Mouse (Mus musculus) forebrain, embryonic 16.5 days (tissue): ENCODE measurements around the gene Washc4. TPM values are rescaled to one million over a fixed set of nuclear protein-coding genes. Genes with fewer than 3 reads are reported as not detected.

ENCODE experiments used
- ATAC-seq: fragments of 200-750 bp; cut with Nextera tagmentation; 2 replicates; pipeline ENCODE4 v1.8.0; 2017; ENCODE audit warnings: mild to moderate bottlenecking, moderate library complexity
- H3K27ac ChIP-seq: fragments of 300-500 bp; sonication (generic); 2 replicates; pipeline ENCODE4 v1.5.1; 2014; ENCODE audit warnings: low read length, control low read depth
- H3K27me3 ChIP-seq: fragments of 300-500 bp; sonication (generic); replicated peaks from 2 replicates; pipeline ENCODE4 v1.6.1; 2014; ENCODE audit warnings: low read length; ENCODE audit not compliant: control insufficient read depth, insufficient read depth
- H3K36me3 ChIP-seq: fragments of 300-500 bp; sonication (generic); 2 replicates; pipeline ENCODE4 v1.6.1; 2014; ENCODE audit not compliant: control insufficient read depth, insufficient read depth
- H3K4me1 ChIP-seq: fragments of 300-500 bp; sonication (generic); replicated peaks from 2 replicates; pipeline ENCODE4 v1.6.1; 2014; ENCODE audit warnings: low read length; ENCODE audit not compliant: control insufficient read depth, insufficient read depth
- H3K4me2 ChIP-seq: fragments of 300-500 bp; sonication (generic); 2 replicates; pipeline ENCODE4 v1.6.1; 2014; ENCODE audit warnings: mild to moderate bottlenecking, low read length, control low read depth
- H3K4me3 ChIP-seq: fragments of 300-500 bp; sonication (generic); replicated peaks from 2 replicates; pipeline ENCODE4 v1.5.1; 2014; ENCODE audit warnings: mild to moderate bottlenecking, low read length, control low read depth
- H3K9ac ChIP-seq: fragments of 300-500 bp; sonication (generic); replicated peaks from 2 replicates; pipeline ENCODE4 v1.6.1; 2014; ENCODE audit warnings: low read depth, low read length, control low read depth
- H3K9me3 ChIP-seq: fragments of 300-500 bp; sonication (generic); 2 replicates; pipeline ENCODE4 v1.6.1; 2016; ENCODE audit warnings: low read length; ENCODE audit not compliant: control insufficient read depth
- WGBS: fragments of 180-500 bp; shearing (Covaris S2); extraction: QIAGEN DNeasy Blood & Tissue Kit; methylation state at CpG from one replicate; pipeline ENCODE4 v1.1.7; 2014; 5-methylcytosine and 5-hydroxymethylcytosine counted together
- polyA plus RNA-seq: library from polyadenylated mRNA; unstranded; fragments of >200 nt; fragmentation: Nextera tagmentation; extraction: Ambion mirVana; gene quantifications from 2 replicates; pipeline ENCODE4 v1.2.1, GENCODE M21; 2015

Washc4 gene
- polyA plus RNA-seq, 1 experiment from 2014 or later, result 31.8 TPM

GRCm38 (mm10) chr10:83611863-83612262 is 68.3 kb downstream of the Washc4 start:
- no peak overlapping the region for H3K27ac ChIP-seq

GRCm38 (mm10) chr10:83612648-83613215 is 69.2 kb downstream of the Washc4 start:
- ATAC-seq, result no peak
- Histone ChIP-seq H3K4me1 (no peaks in the 10 kb centered on the region), H3K27ac (no peak overlapping the region), H3K4me2 (no peak overlapping the region), H3K9me3 (no peaks in the 10 kb centered on the region), H3K4me3 (no peak overlapping the region), H3K27me3 (no peaks in the 10 kb centered on the region), H3K36me3 (0 out of 2 replicates have a peak, but pooled peaks cover 4% of the 10 kb centered on the region), H3K9ac (no peak overlapping the region)
- WGBS, result 91% methylated on average over 14 of the region's 14 CpGs

More at GRCm38 (mm10) chr10:83611863-83612262, 68.3 kb downstream of the Washc4 start:
- no peak for ATAC-seq
- no peaks in the 10 kb centered on the region for H3K4me1 ChIP-seq
- WGBS, result 96% methylated on average over 5 of the region's 5 CpGs
- H3K36me3 ChIP-seq, result 0 out of 2 replicates have a peak, but pooled peaks cover 4% of the 10 kb centered on the region
- H3K9ac ChIP-seq, result no peak overlapping the region
- H3K4me2 ChIP-seq, result no peak overlapping the region
- H3K9me3 ChIP-seq, result no peaks in the 10 kb centered on the region
- no peak overlapping the region for H3K4me3 ChIP-seq
- H3K27me3 ChIP-seq, result no peaks in the 10 kb centered on the region

- H3K27ac ChIP-seq, result no peak overlapping the region
- WGBS, result 57% methylated on average over 10 of the region's 10 CpGs
- no peak overlapping the region for H3K4me3 ChIP-seq
- ATAC-seq, result no peak
- no peak overlapping the region for H3K9ac ChIP-seq
- no peaks in the 10 kb centered on the region for H3K27me3 ChIP-seq
- H3K4me1 ChIP-seq, result peaks cover 3% of the 10 kb centered on the region; the same call in 1 of the 2 replicates
- H3K4me2 ChIP-seq, result no peak overlapping the region
- no peaks in the 10 kb centered on the region for H3K9me3 ChIP-seq
- no peaks in the 10 kb centered on the region for H3K36me3 ChIP-seq
These were observed 73.8 kb downstream of the Washc4 start for GRCm38 (mm10) chr10:83617366-83617765.

DNA sequence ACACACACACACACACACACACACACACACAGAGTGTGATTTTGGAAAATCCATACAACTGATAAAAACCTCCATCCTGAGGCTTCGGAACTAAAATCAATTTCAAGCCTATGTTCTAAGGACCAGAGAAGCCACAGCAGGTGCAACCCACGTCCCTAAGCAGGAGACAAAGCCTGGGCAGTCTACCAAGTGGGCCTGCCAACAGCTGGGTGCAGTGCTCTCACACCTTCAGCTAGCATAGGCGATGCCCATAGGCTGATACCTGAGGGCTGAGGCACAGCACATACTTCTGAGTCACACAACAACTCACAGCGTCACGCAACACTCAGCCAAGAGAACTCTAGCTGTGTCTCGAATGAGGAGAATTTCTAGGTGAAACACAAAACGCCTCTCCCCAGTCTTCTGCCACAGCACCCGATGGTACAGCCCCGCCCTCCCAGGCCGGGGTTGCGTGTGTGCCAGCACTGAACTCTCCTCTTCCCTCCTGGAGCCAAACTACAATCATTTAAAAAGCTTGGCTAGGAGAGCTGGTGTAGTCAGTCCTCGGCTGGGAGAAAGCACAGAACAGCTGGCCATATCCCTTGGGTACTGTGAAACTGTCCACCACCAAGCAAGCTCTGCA is 75.4 kb downstream of the Washc4 start:
- H3K4me1 ChIP-seq, result peaks cover 3% of the 10 kb centered on the region; the same call in 1 of the 2 replicates
- no peak overlapping the region for H3K4me3 ChIP-seq
- no peak overlapping the region for H3K27ac ChIP-seq
- H3K4me2 ChIP-seq, result no peak overlapping the region
- WGBS, result 78% methylated on average over 12 of the region's 12 CpGs
- H3K27me3 ChIP-seq, result no peaks in the 10 kb centered on the region
- ATAC-seq, result no peak
- no peaks in the 10 kb centered on the region for H3K36me3 ChIP-seq
- H3K9me3 ChIP-seq, result no peaks in the 10 kb centered on the region
- no peak overlapping the region for H3K9ac ChIP-seq

GRCm38 (mm10) chr10:83620350-83621055 is 77.0 kb downstream of the Washc4 start:
- H3K9me3 ChIP-seq, result no peaks in the 10 kb centered on the region
- ATAC-seq, result peak; percentile 49; the same call in 1 of the 2 replicates
- 85% methylated on average over 24 of the region's 24 CpGs for WGBS

DNA sequence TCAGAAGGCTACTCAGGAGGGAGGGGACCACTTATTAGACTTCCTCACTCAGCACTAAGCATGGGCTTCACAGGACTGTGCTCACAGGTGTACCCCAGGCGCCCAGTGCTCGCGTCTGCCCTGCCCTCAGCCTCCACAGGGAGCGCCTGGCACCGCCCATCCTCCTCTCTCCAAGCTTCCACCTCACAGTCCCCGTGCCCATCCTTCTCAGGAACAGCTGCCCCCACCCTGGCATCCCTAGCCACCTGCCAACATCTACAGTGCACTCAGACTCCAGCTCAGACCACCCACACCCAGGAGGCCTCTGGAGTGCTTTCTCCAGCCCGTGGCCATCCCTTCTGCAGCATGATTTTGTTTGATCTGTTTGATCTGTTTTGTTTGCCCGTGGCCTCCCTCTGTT is 80.5 kb downstream of the Washc4 start:
- ATAC-seq, result no peak
- Histone ChIP-seq H3K27me3 (no peaks in the 10 kb centered on the region), H3K9ac (no peak overlapping the region), H3K9me3 (no peaks in the 10 kb centered on the region), H3K36me3 (no peaks in the 10 kb centered on the region), H3K27ac (no peak overlapping the region), H3K4me3 (no peak overlapping the region), H3K4me1 (peaks cover 3% of the 10 kb centered on the region; the same call in 1 of the 2 replicates), H3K4me2 (no peak overlapping the region)
- 75% methylated on average over 8 of the region's 8 CpGs for WGBS

More at GRCm38 (mm10) chr10:83620350-83621055, 77.0 kb downstream of the Washc4 start:
- Histone ChIP-seq H3K4me1 (peaks cover 3% of the 10 kb centered on the region; the same call in 1 of the 2 replicates), H3K27me3 (no peaks in the 10 kb centered on the region), H3K36me3 (no peaks in the 10 kb centered on the region), H3K4me3 (no peak overlapping the region), H3K9ac (no peak overlapping the region), H3K4me2 (no peak overlapping the region), H3K27ac (no peak overlapping the region)

GRCm38 (mm10) chr10:83624841-83625240 is 81.3 kb downstream of the Washc4 start:
- no peaks in the 10 kb centered on the region for H3K36me3 ChIP-seq

GRCm38 (mm10) chr10:83627113-83627687 is 83.6 kb downstream of the Washc4 start:
- Histone ChIP-seq H3K4me1 (peaks cover 8% of the 10 kb centered on the region; the same call in 1 of the 2 replicates), H3K36me3 (no peaks in the 10 kb centered on the region), H3K27me3 (no peaks in the 10 kb centered on the region), H3K4me3 (no peak overlapping the region), H3K9ac (no peak overlapping the region), H3K27ac (no peak overlapping the region), H3K4me2 (no peak overlapping the region), H3K9me3 (no peaks in the 10 kb centered on the region)
- no peak for ATAC-seq
- 93% methylated on average over 9 of the region's 9 CpGs for WGBS

More at GRCm38 (mm10) chr10:83624841-83625240, 81.3 kb downstream of the Washc4 start:
- H3K4me2 ChIP-seq, result no peak overlapping the region
- no peak overlapping the region for H3K4me3 ChIP-seq
- H3K27ac ChIP-seq, result no peak overlapping the region
- H3K4me1 ChIP-seq, result no peaks in the 10 kb centered on the region; the same call in 1 of the 2 replicates
- H3K27me3 ChIP-seq, result no peaks in the 10 kb centered on the region
- H3K9ac ChIP-seq, result no peak overlapping the region
- 92% methylated on average over 12 of the region's 12 CpGs for WGBS
- H3K9me3 ChIP-seq, result no peaks in the 10 kb centered on the region
- no peak for ATAC-seq

DNA sequence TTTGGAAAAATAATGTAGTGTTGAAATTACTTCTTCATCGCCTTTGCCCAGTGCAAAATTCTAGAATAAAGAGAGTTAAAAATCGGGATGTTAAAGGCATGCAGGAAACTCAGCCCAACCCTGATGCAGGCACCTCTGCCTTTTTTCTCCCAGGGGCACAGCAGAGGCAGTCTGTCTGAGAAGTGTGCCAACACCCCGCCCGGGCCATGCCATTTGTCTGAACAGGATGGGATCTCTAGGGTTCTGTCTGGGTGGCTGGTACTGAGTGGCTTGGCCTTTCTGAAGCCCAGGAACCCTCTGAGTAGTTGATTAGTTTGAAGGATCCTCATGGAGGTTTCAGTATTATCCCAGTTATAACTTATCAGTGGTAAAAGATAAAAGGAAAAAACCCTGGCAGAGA is 84.7 kb downstream of the Washc4 start:
- Histone ChIP-seq H3K27ac (no peak overlapping the region), H3K27me3 (no peaks in the 10 kb centered on the region), H3K4me1 (peaks cover 8% of the 10 kb centered on the region; the same call in 1 of the 2 replicates), H3K4me3 (no peak overlapping the region), H3K36me3 (no peaks in the 10 kb centered on the region), H3K9ac (no peak overlapping the region), H3K9me3 (no peaks in the 10 kb centered on the region), H3K4me2 (no peak overlapping the region)
- 96% methylated on average over 4 of the region's 4 CpGs for WGBS
- ATAC-seq, result no peak
